Mouse (Mus musculus) Muller cell, postnatal 12 days (primary cell): ENCODE measurements around the gene Rtn4rl1.

Experiments
- DNase-seq: peaks from one replicate; pipeline ENCODE4 v3.0.0-alpha.2; 2015; ENCODE audit errors: inconsistent ontology term

The Rtn4rl1 gene

GRCm38 (mm10) chr11:75193256-75194071 is at the start of gene Rtn4rl1:
Rtn4rl1 (plus strand) TSS chr11:75193783.
- DNase-seq: peak; percentile 47

GRCm38 (mm10) chr11:75145841-75146240 is 47.7 kb upstream of the Rtn4rl1 start:
- no peak for DNase-seq

GRCm38 (mm10) chr11:75147106-75147845 is 46.3 kb upstream of the Rtn4rl1 start:
- peak; percentile 74 for DNase-seq

- no peak for DNase-seq
These were observed 45.8 kb upstream of the Rtn4rl1 start for GRCm38 (mm10) chr11:75147846-75148168.

GRCm38 (mm10) chr11:75148332-75149035 is 45.1 kb upstream of the Rtn4rl1 start:
- DNase-seq: no peak

- DNase-seq: no peak
These were observed 43.2 kb upstream of the Rtn4rl1 start for GRCm38 (mm10) chr11:75150346-75150745.

- DNase-seq: no peak
These were observed 40.7 kb upstream of the Rtn4rl1 start for GRCm38 (mm10) chr11:75152603-75153557.

- no peak for DNase-seq
These were observed 39.5 kb upstream of the Rtn4rl1 start for GRCm38 (mm10) chr11:75154053-75154585.

- DNase-seq: no peak
These were observed 37.6 kb upstream of the Rtn4rl1 start for GRCm38 (mm10) chr11:75155985-75156384.

- no peak for DNase-seq
These were observed 37.2 kb upstream of the Rtn4rl1 start for GRCm38 (mm10) chr11:75156416-75156815.

GRCm38 (mm10) chr11:75157037-75157436 is 36.5 kb upstream of the Rtn4rl1 start:
- DNase-seq: no peak

- DNase-seq: no peak
These were observed 35.7 kb upstream of the Rtn4rl1 start for GRCm38 (mm10) chr11:75157901-75158300.

- no peak for DNase-seq
These were observed 35.2 kb upstream of the Rtn4rl1 start for GRCm38 (mm10) chr11:75158432-75158831.

- no peak for DNase-seq
These were observed 34.0 kb upstream of the Rtn4rl1 start for GRCm38 (mm10) chr11:75159564-75159963.

GRCm38 (mm10) chr11:75160954-75161353 is 32.6 kb upstream of the Rtn4rl1 start:
- no peak for DNase-seq

GRCm38 (mm10) chr11:75161417-75162008 is 32.1 kb upstream of the Rtn4rl1 start:
- peak; percentile 44 for DNase-seq

- no peak for DNase-seq
These were observed 30.9 kb upstream of the Rtn4rl1 start for GRCm38 (mm10) chr11:75162591-75163080.

GRCm38 (mm10) chr11:75163379-75163778 is 30.2 kb upstream of the Rtn4rl1 start:
- no peak for DNase-seq

GRCm38 (mm10) chr11:75164051-75164450 is 29.5 kb upstream of the Rtn4rl1 start:
- no peak for DNase-seq

GRCm38 (mm10) chr11:75164750-75165149 is 28.8 kb upstream of the Rtn4rl1 start:
- no peak for DNase-seq
